Mouse (Mus musculus): ENCODE data around the gene Lnx2.

Gene Lnx2

GRCm38 (mm10) chr5:147052309-147052558 lies 24.2 kb downstream of the Lnx2 start:
- DNase-seq (ENCODE audit: low spot score in 2 of 2): no peak

- no peak for DNase-seq (ENCODE audit: low spot score in 2 of 2)
Measured at GRCm38 (mm10) chr5:147051500-147052308, 24.7 kb downstream of the Lnx2 start.

- DNase-seq (ENCODE audit: low spot score in 2 of 2): no peak
Measured at GRCm38 (mm10) chr5:147050816-147051499, 25.4 kb downstream of the Lnx2 start.

GRCm38 (mm10) chr5:147049544-147050209 lies 26.7 kb downstream of the Lnx2 start:
- DNase-seq (ENCODE audit: low spot score in 2 of 2): no peak

GRCm38 (mm10) chr5:147045929-147046328 lies 30.5 kb downstream of the Lnx2 start:
- no peak for DNase-seq (ENCODE audit: low spot score in 2 of 2)

GRCm38 (mm10) chr5:147045311-147045710 lies 31.1 kb downstream of the Lnx2 start:
- no peak for DNase-seq (ENCODE audit: low spot score in 2 of 2)

GRCm38 (mm10) chr5:147043240-147043844 lies 33.0 kb downstream of the Lnx2 start:
- no peak for DNase-seq (ENCODE audit: low spot score in 2 of 2)

- no peak for DNase-seq (ENCODE audit: low spot score in 2 of 2)
Measured at GRCm38 (mm10) chr5:147041965-147042937, 34.1 kb downstream of the Lnx2 start.

GRCm38 (mm10) chr5:147039394-147039793 lies 37.0 kb downstream of the Lnx2 start:
- DNase-seq (ENCODE audit: low spot score in 2 of 2): no peak

GRCm38 (mm10) chr5:147037601-147038000 lies 38.8 kb downstream of the Lnx2 start:
- DNase-seq (ENCODE audit: low spot score in 2 of 2): no peak

- DNase-seq (ENCODE audit: low spot score in 2 of 2): no peak
Measured at GRCm38 (mm10) chr5:147036661-147037060, 39.7 kb downstream of the Lnx2 start.

- no peak for DNase-seq (ENCODE audit: low spot score in 2 of 2)
Measured at GRCm38 (mm10) chr5:147036028-147036427, 40.4 kb downstream of the Lnx2 start.

GRCm38 (mm10) chr5:147035301-147035700 lies 41.1 kb downstream of the Lnx2 start:
- DNase-seq (ENCODE audit: low spot score in 2 of 2): no peak

GRCm38 (mm10) chr5:147034283-147034682 lies 42.1 kb downstream of the Lnx2 start:
- DNase-seq (ENCODE audit: low spot score in 2 of 2): no peak

GRCm38 (mm10) chr5:147033155-147033554 lies 43.2 kb downstream of the Lnx2 start:
- DNase-seq (ENCODE audit: low spot score in 2 of 2): no peak

- no peak for DNase-seq (ENCODE audit: low spot score in 2 of 2)
Measured at GRCm38 (mm10) chr5:147031281-147031680, 45.1 kb downstream of the Lnx2 start.

GRCm38 (mm10) chr5:147024331-147025034 lies 51.9 kb downstream of the Lnx2 start:
- no peak for DNase-seq (ENCODE audit: low spot score in 2 of 2)

GRCm38 (mm10) chr5:147023245-147023970 lies 53.0 kb downstream of the Lnx2 start:
- DNase-seq (ENCODE audit: low spot score in 2 of 2): no peak

GRCm38 (mm10) chr5:147021546-147022265 lies 54.7 kb downstream of the Lnx2 start:
- DNase-seq (ENCODE audit: low spot score in 2 of 2): no peak
